Mouse (Mus musculus) midbrain, embryonic 12.5 days (tissue): Measurements from ENCODE around the gene Clca3a2. TPM values are rescaled to one million over a fixed set of nuclear protein-coding genes. Genes with fewer than 3 reads are reported as not detected.
"Not testable (repeated sequence)": the region's sequence is repeated elsewhere in the genome, so short reads cannot be mapped to it uniquely, and the experiment has no call there.

Experiments used
- ATAC-seq: fragments of 200-750 bp; cut with Nextera tagmentation; 2 replicates; pipeline ENCODE4 v1.8.0; 2017; ENCODE audit warnings: low read depth, moderate TSS enrichment, moderate library complexity; ENCODE audit not compliant: low FRiP score
- H3K27ac ChIP-seq: fragments of 300-500 bp; sonication (generic); replicated peaks from 2 replicates; pipeline ENCODE4 v1.5.1; 2016; ENCODE audit warnings: mild to moderate bottlenecking
- H3K27me3 ChIP-seq: fragments of 300-500 bp; sonication (generic); 2 replicates; pipeline ENCODE4 v1.6.1; 2016; ENCODE audit warnings: mild to moderate bottlenecking
- H3K36me3 ChIP-seq: fragments of 300-500 bp; sonication (generic); 2 replicates; pipeline ENCODE4 v1.6.1; 2016
- H3K4me1 ChIP-seq: fragments of 300-500 bp; sonication (generic); 2 replicates; pipeline ENCODE4 v1.6.1; 2016
- H3K4me2 ChIP-seq: fragments of 300-500 bp; sonication (generic); replicated peaks from 2 replicates; pipeline ENCODE4 v1.6.1; 2016; ENCODE audit warnings: mild to moderate bottlenecking, moderate library complexity
- H3K4me3 ChIP-seq: fragments of 300-500 bp; sonication (generic); 2 replicates; pipeline ENCODE4 v1.5.1; 2016; ENCODE audit warnings: mild to moderate bottlenecking
- H3K9ac ChIP-seq: fragments of 300-500 bp; sonication (generic); replicated peaks from 2 replicates; pipeline ENCODE4 v1.6.1; 2016; ENCODE audit warnings: mild to moderate bottlenecking, moderate library complexity
- H3K9me3 ChIP-seq: fragments of 300-500 bp; sonication (generic); 2 replicates; pipeline ENCODE4 v1.6.1; 2016; ENCODE audit warnings: mild to moderate bottlenecking
- WGBS: fragments of 180-500 bp; shearing (Covaris S2); methylation state at CpG from one replicate; pipeline ENCODE4 v1.1.7; 2016; 5-methylcytosine and 5-hydroxymethylcytosine counted together
- polyA plus RNA-seq: library from polyadenylated mRNA; unstranded; fragments of >200 nt; fragmentation: Nextera tagmentation; extraction: Ambion mirVana; gene quantifications from 2 replicates; pipeline ENCODE4 v1.2.1, GENCODE M21; 2016

The Clca3a2 gene
- polyA plus RNA-seq, 1 experiment from 2014 or later: not detected

DNA sequence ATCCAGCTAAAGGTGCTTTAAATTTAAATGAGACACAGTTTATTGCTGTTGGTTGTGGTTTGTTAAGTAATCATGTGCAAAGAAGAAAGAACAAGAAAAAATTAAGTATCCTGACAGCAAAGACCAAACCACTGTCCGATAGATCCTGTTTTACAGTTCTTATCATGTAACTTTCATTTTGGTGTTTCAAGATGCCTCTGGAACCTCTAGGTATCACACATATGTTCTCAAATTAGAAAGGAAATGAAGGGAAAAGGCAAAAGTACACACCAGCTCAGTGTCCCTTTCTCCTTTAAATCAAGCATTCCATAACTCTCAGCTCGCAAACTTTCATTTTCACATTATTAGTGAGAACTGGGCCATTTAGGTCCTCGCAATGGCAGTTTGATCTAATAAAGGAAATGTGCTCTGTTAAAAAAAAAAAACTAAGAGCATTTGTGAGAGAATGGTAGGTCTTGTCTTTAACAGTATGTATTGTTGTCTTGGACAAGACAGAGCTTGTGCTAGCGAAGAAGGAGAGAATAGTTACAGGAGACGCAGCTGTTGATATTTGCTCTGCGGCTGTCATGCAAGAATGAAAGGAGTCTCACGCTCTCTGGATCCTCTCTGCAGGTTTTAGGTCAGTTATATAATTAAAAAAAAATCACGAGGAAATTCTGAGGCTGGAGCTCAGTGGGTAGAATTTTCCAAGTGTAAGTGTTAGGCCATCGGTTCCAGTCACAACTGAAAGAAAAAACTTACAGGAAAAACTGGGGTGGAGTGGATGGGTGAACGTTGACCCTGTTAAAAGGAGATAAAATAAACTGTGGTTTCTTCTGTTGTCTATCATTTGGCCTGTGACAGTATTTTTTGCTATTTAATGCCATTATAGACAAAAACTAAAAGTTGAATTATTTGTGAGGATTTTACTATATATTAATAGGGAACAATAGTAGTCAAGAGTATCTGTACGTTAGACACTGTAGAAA lies 33.8 kb downstream of the Clca3a2 start:
- no peak for ATAC-seq
- Histone ChIP-seq H3K4me3 (no peak overlapping the region), H3K9me3 (no peaks in the 10 kb centered on the region), H3K4me1 (no peaks in the 10 kb centered on the region), H3K27ac (no peak overlapping the region), H3K27me3 (no peaks in the 10 kb centered on the region), H3K4me2 (no peak overlapping the region), H3K36me3 (no peaks in the 10 kb centered on the region), H3K9ac (no peak overlapping the region)
- 81% methylated on average over 11 of the region's 11 CpGs for WGBS

DNA sequence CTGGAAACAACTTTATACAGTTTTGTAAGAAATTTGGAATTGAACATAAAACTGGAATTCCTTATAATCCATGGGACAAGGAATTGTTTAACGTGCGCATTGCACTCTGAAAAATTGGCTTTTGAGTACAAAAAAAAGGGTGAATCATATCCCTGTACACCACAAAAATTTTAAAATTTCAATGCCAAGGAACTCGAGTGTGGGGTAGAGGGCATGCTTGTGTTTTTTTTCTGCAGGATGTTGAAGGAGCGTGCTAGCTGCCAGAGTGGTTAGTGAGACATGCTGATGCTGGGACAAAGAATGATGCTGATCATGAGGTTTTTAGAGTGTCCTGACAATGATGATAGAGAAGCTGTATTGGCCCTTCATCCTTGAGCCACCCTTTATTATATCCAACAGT lies 54.1 kb downstream of the Clca3a2 start:
- H3K4me2 ChIP-seq: no peak overlapping the region
- no peaks in the 10 kb centered on the region for H3K36me3 ChIP-seq
- H3K4me3 ChIP-seq: no peak overlapping the region
- H3K4me1 ChIP-seq: no peaks in the 10 kb centered on the region
- no peaks in the 10 kb centered on the region for H3K9me3 ChIP-seq
- no peak overlapping the region for H3K9ac ChIP-seq
- 92% methylated on average over 4 of the region's 4 CpGs for WGBS
- H3K27me3 ChIP-seq: no peaks in the 10 kb centered on the region
- no peak overlapping the region for H3K27ac ChIP-seq
- ATAC-seq: no peak

DNA sequence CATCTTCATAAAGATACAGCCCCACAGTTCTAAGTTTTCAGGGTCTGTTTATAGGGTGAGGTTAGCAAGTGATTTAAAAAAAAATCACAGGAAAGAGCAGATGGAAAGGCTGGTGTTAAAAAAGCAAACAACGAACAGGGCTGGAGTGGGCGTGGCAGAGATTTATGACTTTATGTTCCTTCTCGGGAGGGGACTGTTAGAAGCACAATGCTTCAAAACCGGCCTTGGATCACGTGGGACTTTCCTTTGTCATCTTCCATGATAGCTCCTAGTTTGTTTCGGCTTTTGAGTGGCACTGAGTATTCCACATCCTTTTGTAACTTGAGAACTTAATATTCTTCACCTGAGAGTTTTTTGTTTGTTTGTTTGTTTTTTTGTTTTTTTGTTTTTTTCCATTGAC lies 57.8 kb downstream of the Clca3a2 start:
- H3K27ac ChIP-seq: no peak overlapping the region
- no peak overlapping the region for H3K4me3 ChIP-seq
- H3K36me3 ChIP-seq: no peaks in the 10 kb centered on the region
- 78% methylated on average over 6 of the region's 6 CpGs for WGBS
- no peak for ATAC-seq
- no peaks in the 10 kb centered on the region for H3K27me3 ChIP-seq
- H3K4me2 ChIP-seq: no peak overlapping the region
- no peak overlapping the region for H3K9ac ChIP-seq
- no peaks in the 10 kb centered on the region for H3K9me3 ChIP-seq
- H3K4me1 ChIP-seq: no peaks in the 10 kb centered on the region

DNA sequence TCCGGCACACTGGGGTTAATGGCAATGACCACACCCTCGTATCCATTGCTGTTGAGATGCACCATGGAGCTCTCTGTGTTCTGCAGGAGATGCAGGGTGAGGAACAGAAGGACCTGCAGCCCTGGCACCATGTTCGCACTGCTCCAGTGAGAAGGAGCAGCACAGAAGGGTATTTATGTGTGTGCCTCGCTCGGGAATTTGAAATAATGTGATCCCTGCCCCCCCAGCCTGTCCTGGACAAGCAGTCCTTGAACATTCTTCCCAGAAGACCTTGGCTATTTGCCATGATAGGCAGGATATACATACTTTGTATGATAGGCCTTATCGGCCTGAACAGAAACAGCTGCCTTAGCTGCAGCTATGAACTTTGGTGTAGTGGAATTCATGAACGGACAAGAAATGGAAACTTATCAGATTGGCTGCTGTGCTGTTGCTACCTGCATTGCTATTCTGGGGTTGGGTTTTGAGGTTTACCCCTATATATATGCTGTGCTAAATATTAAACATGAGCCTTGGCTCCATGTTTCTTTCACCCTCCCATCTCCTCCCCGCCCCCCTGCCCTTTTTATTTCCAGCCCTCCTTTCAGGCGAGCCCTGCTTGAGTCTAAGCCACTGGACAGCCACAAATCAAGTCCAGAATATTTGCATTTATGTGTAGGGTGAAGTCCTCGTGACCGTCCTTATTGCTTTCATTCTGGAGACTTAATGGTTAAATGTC lies 58.5 kb downstream of the Clca3a2 start, which contains the start of gene Clca3a1:
TSS of gene Clca3a1 (minus strand) at position 386 of the 718 bp plus-strand sequence.
- no peaks in the 10 kb centered on the region for H3K36me3 ChIP-seq
- no peak for ATAC-seq
- H3K4me3 ChIP-seq: no peak within 1 kb of the TSS
- 86% methylated on average over 11 of the region's 11 CpGs for WGBS
- H3K4me1 ChIP-seq: no peaks in the 10 kb centered on the region
- H3K4me2 ChIP-seq: no peak within 1 kb of the TSS
- H3K9ac ChIP-seq: no peak within 1 kb of the TSS
- H3K9me3 ChIP-seq: no peaks in the 10 kb centered on the region
- H3K27ac ChIP-seq: no peak within 1 kb of the TSS
- no peaks in the 10 kb centered on the region for H3K27me3 ChIP-seq

DNA sequence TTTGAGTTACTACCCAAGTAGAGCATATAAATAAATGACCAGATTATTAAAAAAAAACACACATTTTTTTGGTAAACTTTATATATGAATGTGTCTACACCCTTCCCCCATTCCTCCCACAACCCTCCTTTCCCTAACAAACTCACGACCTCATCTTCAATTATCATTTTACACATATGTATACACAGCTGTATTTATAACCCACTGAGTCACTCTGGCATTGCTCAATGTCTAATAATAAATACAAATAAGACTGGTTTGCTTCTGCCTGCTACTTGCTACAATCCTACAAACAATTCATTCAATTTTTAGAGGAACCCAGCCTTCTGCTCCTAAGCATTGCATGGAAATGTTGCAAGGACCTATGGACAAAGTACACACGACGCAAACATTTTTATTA lies 59.6 kb downstream of the Clca3a2 start:
- Histone ChIP-seq H3K27ac (no peak overlapping the region), H3K27me3 (no peaks in the 10 kb centered on the region), H3K4me1 (no peaks in the 10 kb centered on the region), H3K36me3 (no peaks in the 10 kb centered on the region), H3K9me3 (no peaks in the 10 kb centered on the region), H3K4me3 (no peak overlapping the region), H3K9ac (no peak overlapping the region), H3K4me2 (no peak overlapping the region)
- 90% methylated on average over 3 of the region's 3 CpGs for WGBS
- no peak for ATAC-seq

DNA sequence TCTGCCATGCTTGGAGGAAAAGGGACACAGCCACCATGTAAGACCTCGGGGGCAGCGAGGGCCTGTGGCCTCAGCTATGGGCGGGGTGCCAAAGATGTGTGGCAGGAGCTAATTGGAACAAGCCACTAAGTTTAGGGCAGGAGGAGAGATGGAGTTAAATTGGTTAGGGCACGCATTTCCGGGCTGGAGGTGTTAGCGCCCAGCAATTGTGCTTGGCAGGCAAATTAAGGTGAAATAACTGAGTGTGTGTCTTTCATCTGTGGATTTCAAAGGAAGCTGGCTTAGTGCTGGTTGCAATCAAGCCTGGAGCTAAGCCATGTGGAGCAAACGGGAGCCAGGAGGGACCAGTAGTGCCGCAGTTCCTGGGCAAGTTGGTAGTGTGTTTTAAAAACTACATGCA lies 63.2 kb downstream of the Clca3a2 start:
- H3K4me1 ChIP-seq, H3K9me3 ChIP-seq, H3K36me3 ChIP-seq, H3K27ac ChIP-seq, H3K4me2 ChIP-seq, H3K9ac ChIP-seq, H3K4me3 ChIP-seq, H3K27me3 ChIP-seq, ATAC-seq: not testable (repeated sequence)
- 90% methylated on average over 8 of the region's 8 CpGs for WGBS

DNA sequence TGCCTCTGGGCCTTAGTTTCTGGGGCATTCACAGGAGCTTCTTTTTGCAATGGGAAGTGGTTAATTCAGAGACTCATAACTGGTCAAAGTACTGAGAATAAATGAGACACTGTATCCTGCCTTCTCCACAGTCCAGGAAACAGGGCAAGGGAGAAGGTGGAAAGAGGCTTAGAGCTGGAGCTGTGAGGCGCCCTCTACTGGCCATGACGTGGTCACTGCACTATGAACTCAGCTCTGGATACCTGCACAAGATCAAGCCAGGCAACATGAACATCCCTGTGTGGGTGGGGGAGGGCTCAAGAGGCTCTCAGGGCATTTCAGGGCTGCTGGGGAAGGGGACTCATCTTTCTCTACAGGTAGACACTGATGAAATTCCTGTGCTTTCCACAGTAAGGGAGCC lies 66.2 kb downstream of the Clca3a2 start:
- 2% methylated on average over 2 of the region's 2 CpGs for WGBS
- no peak overlapping the region for H3K9ac ChIP-seq
- no peaks in the 10 kb centered on the region for H3K36me3 ChIP-seq
- H3K27me3 ChIP-seq: no peaks in the 10 kb centered on the region
- no peak for ATAC-seq
- H3K4me1 ChIP-seq: no peaks in the 10 kb centered on the region
- H3K9me3 ChIP-seq: no peaks in the 10 kb centered on the region
- no peak overlapping the region for H3K4me2 ChIP-seq
- no peak overlapping the region for H3K4me3 ChIP-seq
- no peak overlapping the region for H3K27ac ChIP-seq

DNA sequence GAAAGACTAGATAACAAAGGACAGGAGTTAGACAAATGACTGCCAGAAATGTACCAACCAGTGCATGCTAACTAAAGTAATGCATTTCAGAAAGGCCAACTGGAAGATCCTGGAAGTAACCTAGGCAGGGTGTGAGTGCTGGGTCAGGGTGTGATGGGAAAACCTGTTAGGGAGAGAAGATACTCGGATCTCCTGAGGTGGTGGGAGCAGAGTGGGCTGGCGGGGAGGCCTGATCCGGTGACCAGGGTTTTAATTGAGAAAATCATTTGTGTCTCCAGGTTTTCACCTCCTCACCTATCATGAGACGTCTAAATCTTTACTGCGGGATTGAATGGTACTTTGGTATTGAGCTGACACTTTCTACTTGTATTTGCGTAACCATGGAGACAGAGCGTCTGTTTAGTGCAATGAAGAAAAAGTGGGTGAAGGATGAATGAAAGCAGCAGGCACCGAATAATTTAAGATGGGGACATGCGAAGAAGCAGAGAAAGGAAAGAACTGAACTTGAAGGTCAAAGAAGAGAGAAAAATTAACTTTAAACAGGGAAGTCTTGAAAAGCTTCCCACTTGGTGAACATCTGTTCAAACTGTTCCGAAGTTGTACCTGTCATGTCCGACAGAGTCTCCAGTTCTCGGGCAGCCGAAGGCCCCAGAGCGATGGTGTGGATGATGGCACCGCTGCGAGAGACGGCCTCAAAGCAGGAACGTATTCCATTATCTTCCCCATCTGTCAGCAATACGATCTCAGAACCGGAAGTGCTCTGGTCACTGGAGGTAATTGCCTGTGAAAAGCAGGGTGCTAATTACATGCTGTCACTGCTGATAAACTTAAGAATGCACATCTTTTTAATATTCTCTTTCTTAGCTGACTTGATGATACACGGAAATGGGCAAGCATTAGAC lies 70.0 kb downstream of the Clca3a2 start:
- 0 out of 2 replicates have a peak, but pooled peaks have one; percentile 44 for ATAC-seq
- H3K4me2 ChIP-seq, H3K4me1 ChIP-seq, H3K9ac ChIP-seq, H3K27ac ChIP-seq, H3K27me3 ChIP-seq, H3K36me3 ChIP-seq, H3K4me3 ChIP-seq, H3K9me3 ChIP-seq: not testable (repeated sequence)
- WGBS: 57% methylated on average over 20 of the region's 21 CpGs

DNA sequence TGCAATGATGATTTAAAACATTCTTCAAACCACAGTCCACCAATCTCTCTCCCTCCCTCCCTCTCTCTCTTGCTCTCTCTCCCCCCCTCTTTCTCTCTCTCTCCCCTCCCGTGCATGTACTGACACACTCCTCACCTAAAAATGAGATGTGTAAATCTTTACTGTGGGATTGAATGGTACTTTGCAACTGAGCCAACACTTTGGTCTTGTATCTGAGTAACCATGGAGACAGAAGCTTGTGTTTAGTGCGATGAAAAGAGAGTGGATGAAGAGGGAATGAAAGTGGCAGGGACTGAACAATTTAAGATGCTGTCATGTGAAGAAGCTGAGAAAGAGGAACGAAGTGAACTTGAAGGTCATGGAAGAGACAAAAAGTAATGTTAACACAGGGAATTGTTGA lies 71.6 kb downstream of the Clca3a2 start:
- H3K9me3 ChIP-seq, H3K27me3 ChIP-seq, H3K4me1 ChIP-seq, H3K4me3 ChIP-seq, H3K9ac ChIP-seq, H3K27ac ChIP-seq, H3K36me3 ChIP-seq, H3K4me2 ChIP-seq: not testable (repeated sequence)
- WGBS: 33% methylated on average over 3 of the region's 3 CpGs
- ATAC-seq: peak; percentile 56; the same call in 1 of the 2 replicates
